Mouse (Mus musculus): ENCODE data around the gene Akirin2.
A peak's percentile ranks its signal among the peaks of the same experiment; 100 is the strongest.

The Akirin2 gene

DNA sequence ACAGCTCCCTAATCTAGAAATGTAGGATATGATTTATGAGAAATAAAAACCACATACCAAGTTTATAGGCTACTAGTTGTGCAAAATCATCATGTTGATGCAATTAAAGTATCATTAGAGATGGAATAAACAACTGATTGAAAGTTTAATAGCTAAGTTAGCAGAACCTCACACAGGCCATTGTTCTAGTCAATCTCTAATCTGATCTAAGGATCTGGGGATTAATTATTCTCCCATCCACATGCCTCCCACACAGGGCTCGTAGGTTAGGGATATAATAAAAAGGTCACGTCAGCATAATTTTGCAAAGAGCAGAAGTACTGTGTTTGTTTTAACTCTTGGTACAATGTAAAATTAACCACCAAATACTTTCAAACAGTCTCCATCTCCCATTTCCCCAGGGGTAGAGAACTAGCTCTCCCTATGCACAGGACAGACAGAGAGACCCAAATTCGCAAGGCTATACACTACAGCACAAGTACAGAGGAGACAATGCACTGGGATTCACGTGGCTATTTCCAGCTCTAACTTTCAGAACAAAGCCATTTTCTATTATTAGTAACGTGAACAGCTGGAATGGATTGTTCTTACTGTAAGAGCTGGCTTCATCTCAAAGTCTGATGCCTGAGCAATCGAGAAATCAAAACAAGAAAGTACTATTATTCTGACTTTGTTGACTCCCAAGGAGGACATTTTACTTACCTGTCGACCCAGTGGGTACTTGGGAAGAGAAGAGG, 34.3 kb downstream of the Akirin2 start:
- DNase-seq (ENCODE audit: low read depth, low spot score) = no peak

DNA sequence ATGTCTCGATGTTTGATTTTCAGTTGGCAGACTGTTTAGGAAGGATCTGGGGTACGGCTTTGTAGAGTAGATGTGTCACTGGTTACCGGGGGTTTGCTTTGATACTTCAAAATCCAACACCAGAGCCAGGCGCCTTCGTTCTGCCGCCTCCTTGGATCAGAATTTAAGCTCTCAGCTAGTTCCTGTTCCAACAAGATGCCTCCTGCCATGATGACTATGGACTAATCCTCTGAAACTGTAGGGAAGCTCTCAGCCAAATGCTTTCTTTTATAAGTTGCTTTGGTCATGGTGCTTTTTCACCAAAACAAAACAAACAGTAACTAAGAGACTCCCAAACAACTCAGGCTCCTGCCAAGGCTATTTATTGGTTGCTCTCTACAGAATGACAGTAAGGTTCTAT, 52.4 kb downstream of the Akirin2 start:
- no peak for DNase-seq (ENCODE audit: low read depth, low spot score)

DNA sequence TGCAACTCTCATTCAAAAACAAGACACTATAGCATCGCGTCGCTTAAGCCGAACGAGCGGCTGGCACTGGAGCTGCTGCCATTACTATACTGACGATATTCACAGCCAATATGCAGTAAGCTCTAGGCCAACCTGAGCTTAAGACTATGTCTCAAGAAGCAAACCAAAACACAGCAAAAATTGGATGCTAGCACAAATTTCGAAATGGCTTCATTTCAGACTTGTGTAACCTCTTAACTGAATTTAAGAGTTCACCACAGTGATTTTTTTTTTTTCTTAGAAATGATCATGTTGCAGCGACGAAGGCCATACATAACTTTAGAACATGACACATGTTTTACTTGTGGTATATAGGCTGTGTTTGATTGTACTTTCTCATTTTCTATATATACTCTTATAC, 55.9 kb downstream of the Akirin2 start:
- no peak for DNase-seq (ENCODE audit: low read depth, low spot score)

DNA sequence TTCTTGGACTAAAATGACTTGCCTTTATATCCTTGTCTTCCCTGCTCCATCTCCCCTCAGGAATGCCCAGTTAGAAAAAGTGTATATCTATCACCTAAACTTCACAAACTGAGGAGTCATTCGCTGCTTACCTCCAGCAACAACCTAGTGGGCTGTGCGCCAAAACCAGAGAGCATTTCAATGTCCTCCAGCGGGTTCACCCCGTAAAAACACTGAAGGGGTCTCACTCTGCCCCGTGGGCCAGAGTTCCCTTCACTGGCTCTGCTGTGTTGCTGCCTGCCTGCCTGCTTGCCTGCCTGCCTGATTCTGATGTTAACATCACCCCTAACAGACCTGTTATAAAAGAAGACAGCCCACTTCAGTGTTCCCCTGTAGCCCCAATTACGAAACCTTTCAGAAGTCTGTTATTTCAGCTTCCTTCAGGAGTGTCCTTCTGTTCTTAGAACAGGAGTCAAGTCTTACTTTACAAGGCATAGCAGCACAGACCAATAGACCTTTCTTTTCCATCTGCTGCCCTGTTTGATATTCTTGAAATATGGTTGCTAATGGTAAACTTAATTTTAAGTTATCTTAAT, 62.9 kb downstream of the Akirin2 start:
- no peak for DNase-seq (ENCODE audit: low read depth, low spot score)

DNA sequence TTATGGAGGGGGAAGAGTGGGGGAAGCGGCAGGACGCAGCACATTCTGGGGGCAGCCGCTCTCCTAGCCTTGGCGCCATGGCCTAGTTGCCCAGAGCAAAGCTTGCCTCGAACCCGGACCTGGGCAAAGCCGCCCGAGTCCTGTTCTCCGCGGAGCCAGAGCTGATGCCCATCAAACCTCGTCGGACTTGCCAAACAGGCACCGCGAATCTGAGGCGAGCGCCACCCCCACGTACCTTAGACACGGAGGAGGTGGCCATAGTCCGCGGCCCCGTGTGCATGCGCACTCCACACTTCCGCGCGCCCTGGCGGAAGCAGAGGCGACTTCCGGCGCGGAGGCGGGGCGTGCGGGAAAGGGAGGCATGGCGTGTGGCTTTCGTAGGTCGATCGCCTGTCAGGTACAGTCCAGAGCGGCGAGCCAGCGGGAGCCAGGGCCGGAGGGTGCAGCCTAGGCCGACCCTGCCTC, 63.9 kb downstream of the Akirin2 start, which contains the start of the genes Orc3 and Rars2:
Gene Orc3, minus strand, starts transcription at position 315 of the 465 bp plus-strand sequence.
Gene Rars2, plus strand, starts transcription at position 328 of the 465 bp plus-strand sequence.
- DNase-seq (ENCODE audit: low read depth, low spot score) = peak; percentile 83

DNA sequence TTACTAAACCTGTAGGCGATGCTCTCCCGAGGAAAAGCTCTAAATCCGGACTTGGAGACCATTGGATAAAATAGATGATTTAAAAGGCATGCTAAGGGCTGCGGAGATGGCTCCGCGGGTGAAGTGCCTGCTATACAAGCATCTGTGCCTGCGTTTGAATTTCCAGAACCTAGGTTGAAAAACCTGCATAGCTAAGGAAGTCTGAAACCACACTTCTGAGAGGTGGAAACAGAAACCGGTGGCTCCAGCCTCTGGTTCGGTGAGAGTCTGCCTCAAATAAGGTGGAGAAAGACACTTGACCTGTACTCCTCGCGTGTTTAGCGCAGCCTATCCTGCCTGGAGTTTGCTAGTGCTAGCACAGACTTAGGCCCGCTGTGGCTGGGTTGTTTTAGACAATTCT, 64.6 kb downstream of the Akirin2 start:
- DNase-seq (ENCODE audit: low read depth, low spot score) = no peak

DNA sequence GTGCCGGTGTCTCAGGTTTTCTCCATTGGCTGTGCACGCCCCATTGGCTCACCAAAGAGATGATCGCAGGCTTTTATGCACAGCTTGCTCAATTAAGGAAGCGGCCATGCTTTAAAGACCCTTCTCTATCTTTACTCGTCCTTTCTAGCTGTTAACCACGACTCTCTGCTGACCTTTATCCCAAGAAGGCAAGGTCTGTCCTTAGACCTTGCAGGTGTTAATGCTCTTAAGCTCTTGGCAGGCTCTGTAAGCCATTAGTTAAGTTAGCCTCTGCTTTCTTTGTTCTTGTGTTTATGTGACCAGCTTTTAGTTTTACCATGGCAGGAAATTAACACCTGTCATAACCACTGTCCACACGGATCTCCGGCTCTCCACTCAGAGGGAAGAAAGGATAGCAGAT, 65.4 kb downstream of the Akirin2 start:
- no peak for DNase-seq (ENCODE audit: low read depth, low spot score)

Measured in embryo, embryonic 11.5 days (tissue).